Mouse (Mus musculus) myocyte (in vitro differentiated cells): Measurements from ENCODE around the gene Bpifb9b.
"Not testable (repeated sequence)": the region's sequence is repeated elsewhere in the genome, so short reads cannot be mapped to it uniquely, and the experiment has no call there.

ENCODE experiments used
- CEBPB ChIP-seq: IDR thresholded peaks from 2 replicates; pipeline ENCODE4 v1.6.1; 2011; ENCODE audit warnings: mild to moderate bottlenecking, moderate library complexity; ENCODE audit not compliant: poor library complexity, insufficient read depth, severe bottlenecking
- E2F4 ChIP-seq: IDR thresholded peaks from one replicate; pipeline ENCODE4 v1.6.1; 2011; ENCODE audit warnings: mild to moderate bottlenecking, control low read depth, moderate library complexity; ENCODE audit not compliant: insufficient read depth
- MYOD1 ChIP-seq, 3 experiments: IDR thresholded peaks; one replicate each; pipeline ENCODE4 v1.6.1; 2011; ENCODE audit warnings: control low read depth in 2 of 3, low read depth in 2 of 3, mild to moderate bottlenecking in 2 of 3, moderate library complexity in 1 of 3; ENCODE audit not compliant: insufficient read length in 2 of 3, control insufficient read depth in 1 of 3
- POLR2A ChIP-seq: IDR thresholded peaks from one replicate; pipeline ENCODE4 v1.6.1; 2011; ENCODE audit warnings: low read depth, mild to moderate bottlenecking, control low read depth, moderate library complexity; ENCODE audit not compliant: insufficient read length
- USF1 ChIP-seq: IDR thresholded peaks from one replicate; pipeline ENCODE4 v1.6.1; 2011; ENCODE audit warnings: low read depth, mild to moderate bottlenecking, control low read depth, moderate library complexity

GRCm38 (mm10) chr2:154306927-154307326 is at the start of gene Bpifb9b:
- not testable (repeated sequence) for TF ChIP-seq POLR2A; USF1; CEBPB; E2F4; MYOD1 (IDR thresholded peaks at IDR 0.05; ENCODE audit: control insufficient read depth in 1 of 3, insufficient read length in 2 of 3, low read depth in 2 of 3)
